Mouse (Mus musculus) central nervous system, embryonic 14 days (tissue): ENCODE data around the gene Prkar1b. TPM values are rescaled to one million over a fixed set of nuclear protein-coding genes. Genes with fewer than 3 reads are reported as not detected.

Source experiments
- polyA plus RNA-seq: library from polyadenylated mRNA; depleted of rRNA; stranded (reverse); fragments of >200 nt; gene quantifications from 2 replicates; pipeline ENCODE4 v1.2.3, GENCODE M21; 2012; rRNA removed

Gene Prkar1b
- 150 and 156 TPM in 2 replicates for polyA plus RNA-seq

GRCm38 (mm10) chr5:139149681-139150602 lies at the start of gene Prkar1b, which contains the start of gene Dnaaf5:
Prkar1b (minus strand) TSS chr5:139150001.
Dnaaf5 (plus strand) TSS chr5:139150223.

GRCm38 (mm10) chr5:138997171-138997788 lies 152.5 kb downstream of the Prkar1b start, which contains the start of gene Pdgfa:
Pdgfa (minus strand) TSS chr5:138997370.

Other genes with a start within 250 kb of the Prkar1b start
- gene Pdgfa, start 152.6 kb downstream of the Prkar1b start, polyA plus RNA-seq, result 10.9 and 16.0 TPM in 2 replicates
- 11.2 and 11.5 TPM in 2 replicates for gene Dnaaf5, start 222 bp upstream of the Prkar1b start, polyA plus RNA-seq
- 71.3 and 75.2 TPM in 2 replicates for gene Sun1, start 50.6 kb upstream of the Prkar1b start, polyA plus RNA-seq
- 108 and 115 TPM in 2 replicates for gene Get4, start 102.3 kb upstream of the Prkar1b start, polyA plus RNA-seq
- 34.0 and 40.2 TPM in 2 replicates for gene Adap1, start 175.6 kb upstream of the Prkar1b start, polyA plus RNA-seq
- 113 and 118 TPM in 2 replicates for gene Cox19, start 201.4 kb upstream of the Prkar1b start, polyA plus RNA-seq
- 0.09 and 1.9 TPM in 2 replicates for gene Cyp2w1, start 202.6 kb upstream of the Prkar1b start, polyA plus RNA-seq
- 1.3 and 1.6 TPM in 2 replicates for gene Gpr146, start 227.7 kb upstream of the Prkar1b start, polyA plus RNA-seq